Mouse (Mus musculus) limb, embryonic 14.5 days (tissue): ENCODE data around the gene Cdh18. TPM values are rescaled to one million over a fixed set of nuclear protein-coding genes. Genes with fewer than 3 reads are reported as not detected.

Experiments
- ATAC-seq: fragments of 200-750 bp; cut with Nextera tagmentation; 2 replicates; pipeline ENCODE4 v1.8.0; 2017; ENCODE audit warnings: low read depth, moderate number of reproducible peaks, moderate TSS enrichment; ENCODE audit not compliant: low FRiP score
- DNase-seq: peaks from one replicate; pipeline ENCODE4 v3.0.0-alpha.2; 2015; ENCODE audit warnings: low spot score
- H3K27ac ChIP-seq: fragments of 300-500 bp; sonication (generic); replicated peaks from 2 replicates; pipeline ENCODE4 v1.5.1; 2014; ENCODE audit warnings: low read depth, mild to moderate bottlenecking, low read length, moderate library complexity, mixed read lengths
- H3K27me3 ChIP-seq: fragments of 300-500 bp; sonication (generic); 2 replicates; pipeline ENCODE4 v1.6.1; 2014; ENCODE audit warnings: low read length, mixed read lengths; ENCODE audit not compliant: control insufficient read depth, insufficient read depth
- H3K36me3 ChIP-seq: fragments of 300-500 bp; sonication (generic); 2 replicates; pipeline ENCODE4 v1.6.1; 2014; ENCODE audit warnings: mild to moderate bottlenecking, low read length, moderate library complexity, mixed read lengths; ENCODE audit not compliant: control insufficient read depth, insufficient read depth
- H3K4me1 ChIP-seq: fragments of 300-500 bp; sonication (generic); 2 replicates; pipeline ENCODE4 v1.6.1; 2014; ENCODE audit warnings: antibody characterized with exemption, low read length, mixed read lengths; ENCODE audit not compliant: control insufficient read depth, insufficient read depth
- H3K4me2 ChIP-seq: fragments of 300-500 bp; sonication (generic); replicated peaks from 2 replicates; pipeline ENCODE4 v1.6.1; 2014; ENCODE audit warnings: low read depth, mild to moderate bottlenecking, low read length, moderate library complexity; ENCODE audit not compliant: severe bottlenecking
- H3K4me3 ChIP-seq: fragments of 300-500 bp; sonication (generic); replicated peaks from 2 replicates; pipeline ENCODE4 v1.5.1; 2014; ENCODE audit warnings: low read length
- H3K9ac ChIP-seq: fragments of 300-500 bp; sonication (generic); 2 replicates; pipeline ENCODE4 v1.6.1; 2014; ENCODE audit warnings: mild to moderate bottlenecking, low read depth, low read length, moderate library complexity; ENCODE audit not compliant: severe bottlenecking
- H3K9me3 ChIP-seq: fragments of 300-500 bp; sonication (generic); 2 replicates; pipeline ENCODE4 v1.6.1; 2016; ENCODE audit warnings: low read length; ENCODE audit not compliant: control insufficient read depth
- POLR2A ChIP-seq: fragments of 200-500 bp; IDR thresholded peaks from 2 replicates; pipeline ENCODE4 v1.8.0; 2012; ENCODE audit warnings: inconsistent platforms, mild to moderate bottlenecking, moderate library complexity, borderline replicate concordance; ENCODE audit not compliant: insufficient read depth, insufficient read length; ENCODE audit errors: extremely low read depth
- WGBS: fragments of 180-500 bp; shearing (Covaris S2); extraction: QIAGEN DNeasy Blood & Tissue Kit; methylation state at CpG from one replicate; pipeline ENCODE4 v1.1.7; 2014; 5-methylcytosine and 5-hydroxymethylcytosine counted together
- polyA plus RNA-seq, 2 experiments: library from polyadenylated mRNA; depleted of rRNA in 1 of 2; stranded (reverse) in 1 of 2; unstranded in 1 of 2; fragments of >200 nt; fragmentation: Nextera tagmentation in 1 of 2; extraction: Ambion mirVana in 1 of 2; gene quantifications; 2 replicates each; pipeline versions ENCODE4 v1.2.1 to v1.2.3; 2012 to 2014

Cdh18 gene
- polyA plus RNA-seq, 2 experiments: 1.0 to 1.3 TPM

DNA sequence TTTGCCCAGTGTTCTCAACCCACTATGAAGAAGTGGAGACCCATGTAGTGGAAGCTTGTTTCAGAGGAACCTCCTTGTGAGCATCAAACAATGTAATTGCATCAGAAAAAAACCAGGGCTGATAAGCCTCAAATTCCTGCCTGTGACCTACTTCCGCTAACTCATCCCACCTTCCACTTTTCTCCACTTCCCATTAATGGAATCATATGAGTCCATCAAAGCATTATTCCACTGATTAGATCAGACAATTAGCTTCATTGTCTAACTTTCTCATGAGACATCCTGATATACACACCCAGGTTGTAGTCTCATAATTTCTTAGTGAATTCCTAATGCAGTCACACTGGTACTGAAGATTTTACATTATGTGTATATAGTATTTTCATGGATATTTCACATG lies 859.4 kb downstream of the Cdh18 start:
- Histone ChIP-seq H3K9me3 (no peaks in the 10 kb centered on the region), H3K27ac (no peak overlapping the region), H3K4me1 (no peaks in the 10 kb centered on the region), H3K9ac (no peak overlapping the region), H3K4me2 (no peak overlapping the region), H3K27me3 (no peaks in the 10 kb centered on the region), H3K36me3 (no peaks in the 10 kb centered on the region), H3K4me3 (no peak overlapping the region)
- DNase-seq: no peak
- 85% methylated on average over 1 of the region's 1 CpGs for whole genome bisulfite sequencing
- no peak for TF ChIP-seq POLR2A
- no peak for ATAC-seq

DNA sequence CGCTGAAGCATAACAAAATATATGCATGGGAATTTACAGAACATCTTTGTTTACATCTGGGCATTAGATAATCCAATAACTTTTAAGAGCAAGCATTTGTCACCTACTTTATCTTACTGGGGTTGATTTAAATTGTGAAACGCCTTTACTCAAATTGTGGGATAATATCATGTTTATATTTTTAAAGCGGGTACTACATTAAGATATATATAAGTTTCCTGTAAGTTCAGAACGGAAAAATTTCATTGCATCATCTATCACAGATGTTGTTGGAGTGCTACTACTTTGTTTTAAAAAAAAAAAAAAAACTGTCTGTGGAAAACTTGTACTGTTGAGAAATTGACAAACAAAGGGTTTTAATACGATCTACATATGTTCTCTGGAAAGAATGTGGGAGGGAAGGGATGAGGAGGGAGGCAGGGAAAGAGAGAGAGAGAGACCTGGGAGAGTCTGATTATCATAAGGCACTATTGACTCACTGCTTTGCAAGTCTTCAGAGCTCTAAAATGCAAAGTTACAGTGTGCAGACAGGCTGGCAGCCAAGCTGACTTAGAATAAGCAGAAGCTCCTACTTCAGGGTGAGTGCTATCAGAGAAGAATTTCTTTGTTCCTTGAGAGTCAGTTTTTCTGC lies 867.7 kb downstream of the Cdh18 start:
- no peak for TF ChIP-seq POLR2A
- ATAC-seq (no peak), DNase-seq (no peak)
- Histone ChIP-seq H3K9me3 (no peaks in the 10 kb centered on the region), H3K9ac (no peak overlapping the region), H3K4me1 (no peaks in the 10 kb centered on the region), H3K4me2 (no peak overlapping the region), H3K27ac (no peak overlapping the region), H3K4me3 (no peak overlapping the region), H3K27me3 (no peaks in the 10 kb centered on the region), H3K36me3 (no peaks in the 10 kb centered on the region)
- WGBS: 71% methylated on average over 5 of the region's 5 CpGs

DNA sequence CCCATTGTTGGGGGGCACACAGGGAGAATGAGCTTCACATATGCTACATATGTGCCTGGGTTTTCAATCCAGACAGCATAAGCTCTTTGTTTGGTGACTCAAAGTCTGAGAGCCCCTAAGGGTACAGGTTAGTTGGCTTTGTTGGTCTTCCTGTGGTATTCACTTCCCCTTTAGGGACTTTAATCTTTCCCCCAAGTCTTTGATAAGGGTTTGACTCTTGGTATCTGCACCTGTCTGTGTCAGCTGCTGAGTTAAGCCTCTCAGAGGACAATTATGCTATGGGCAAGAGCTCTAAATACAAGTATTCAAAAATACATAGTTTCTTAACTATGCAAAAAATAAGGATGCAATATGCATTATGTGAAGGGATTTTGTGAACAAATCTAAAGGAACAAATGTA lies 869.3 kb downstream of the Cdh18 start:
- DNase-seq: no peak
- H3K9me3 ChIP-seq: no peaks in the 10 kb centered on the region
- H3K27ac ChIP-seq: no peak overlapping the region
- H3K4me1 ChIP-seq: no peaks in the 10 kb centered on the region
- H3K9ac ChIP-seq: no peak overlapping the region
- ATAC-seq: no peak
- no peaks in the 10 kb centered on the region for H3K36me3 ChIP-seq
- H3K27me3 ChIP-seq: no peaks in the 10 kb centered on the region
- no peak for TF ChIP-seq POLR2A
- H3K4me2 ChIP-seq: no peak overlapping the region
- no peak overlapping the region for H3K4me3 ChIP-seq

DNA sequence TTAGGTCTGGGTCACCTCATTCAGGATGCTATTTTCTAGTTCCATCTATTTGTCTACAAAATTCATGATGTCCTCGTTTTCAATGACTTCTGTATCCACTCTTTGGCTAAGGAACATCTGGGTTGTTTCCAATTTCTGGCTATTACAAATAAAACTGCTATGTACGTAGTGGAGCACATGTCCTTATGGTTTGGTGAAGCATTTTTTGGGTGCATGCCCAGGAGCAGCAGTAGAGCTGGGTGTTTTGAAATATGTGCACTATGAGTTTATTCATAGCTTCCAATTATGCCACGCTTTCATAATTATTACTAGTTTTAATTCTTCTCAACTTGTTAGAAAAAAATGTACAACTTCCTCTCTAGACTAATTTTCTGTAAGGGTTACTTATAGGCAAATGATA lies 871.2 kb downstream of the Cdh18 start:
- no peaks in the 10 kb centered on the region for H3K9me3 ChIP-seq
- no peaks in the 10 kb centered on the region for H3K27me3 ChIP-seq
- H3K9ac ChIP-seq: no peak overlapping the region
- 60% methylated on average over 3 of the region's 3 CpGs for WGBS
- DNase-seq (no peak), ATAC-seq (no peak)
- H3K4me1 ChIP-seq: no peaks in the 10 kb centered on the region
- H3K36me3 ChIP-seq: no peaks in the 10 kb centered on the region
- no peak for TF ChIP-seq POLR2A
- no peak overlapping the region for H3K27ac ChIP-seq
- H3K4me2 ChIP-seq: no peak overlapping the region
- H3K4me3 ChIP-seq: no peak overlapping the region

DNA sequence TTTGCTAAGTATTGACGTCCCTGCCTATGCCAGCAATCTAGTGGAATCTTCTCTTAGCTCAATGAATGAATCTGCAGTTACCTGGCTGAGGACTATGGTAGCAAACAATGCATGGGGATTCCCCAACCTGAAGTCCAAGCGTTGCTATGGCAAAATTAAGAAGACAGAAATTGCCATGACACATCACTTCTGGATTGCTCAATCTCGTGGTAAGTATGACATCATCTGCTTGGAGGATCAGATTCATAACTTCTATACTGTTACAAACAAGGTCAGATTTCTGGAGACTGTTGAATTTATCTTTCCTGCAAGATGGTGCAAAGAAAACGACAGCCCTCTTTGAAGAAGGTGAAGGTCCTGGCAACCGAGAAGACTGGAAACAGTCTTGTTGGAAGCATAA lies 881.2 kb downstream of the Cdh18 start:
- Histone ChIP-seq H3K27ac (no peak overlapping the region), H3K4me1 (no peaks in the 10 kb centered on the region), H3K4me3 (no peak overlapping the region), H3K4me2 (no peak overlapping the region), H3K9me3 (no peaks in the 10 kb centered on the region), H3K36me3 (no peaks in the 10 kb centered on the region), H3K27me3 (no peaks in the 10 kb centered on the region), H3K9ac (no peak overlapping the region)
- ATAC-seq (no peak), DNase-seq (no peak)
- 84% methylated on average over 5 of the region's 5 CpGs for WGBS
- TF ChIP-seq POLR2A: no peak

DNA sequence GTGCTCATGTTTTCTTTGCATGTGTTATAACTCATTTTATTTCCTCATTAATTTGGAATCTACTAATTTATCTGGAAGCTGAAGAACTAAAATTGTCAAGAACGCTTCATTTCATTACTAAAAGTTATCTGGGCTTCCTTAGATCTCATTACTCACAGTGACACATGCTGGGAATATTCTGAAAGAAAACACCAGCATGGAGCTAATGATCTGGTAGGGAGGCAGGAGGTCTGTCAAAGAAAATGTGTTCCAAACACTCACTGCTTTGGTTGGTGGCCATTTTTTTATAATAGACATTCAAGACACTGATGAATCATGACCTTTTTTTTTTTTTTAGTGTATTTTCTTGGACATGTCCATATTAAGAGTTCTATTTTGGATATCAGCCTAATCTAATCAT lies 899.7 kb downstream of the Cdh18 start:
- H3K4me3 ChIP-seq: no peak overlapping the region
- H3K27me3 ChIP-seq: no peaks in the 10 kb centered on the region
- ATAC-seq (no peak), DNase-seq (no peak)
- H3K36me3 ChIP-seq: no peaks in the 10 kb centered on the region
- no peak overlapping the region for H3K4me2 ChIP-seq
- WGBS: 64% methylated on average over 1 of the region's 1 CpGs
- TF ChIP-seq POLR2A: no peak
- H3K9ac ChIP-seq: no peak overlapping the region
- no peaks in the 10 kb centered on the region for H3K4me1 ChIP-seq
- H3K9me3 ChIP-seq: no peaks in the 10 kb centered on the region
- no peak overlapping the region for H3K27ac ChIP-seq
